Mouse (Mus musculus): ENCODE measurements around the gene Timm44. TPM values are rescaled to one million over a fixed set of nuclear protein-coding genes. Genes with fewer than 3 reads are reported as not detected.

The Timm44 gene
- total and polyA plus RNA-seq, 2 experiments from 2014 or later, result 46.7 to 64.8 TPM

- H3K4me3 ChIP-seq (ENCODE audit: low read length), result peak overlapping the region; percentile 43
- no peak overlapping the region; the same call in 1 of the 2 replicates for H3K9ac ChIP-seq (replicated peaks; ENCODE audit: low read length)
- H3K27me3 ChIP-seq (ENCODE audit: insufficient read depth, low read length), result no peaks in the 10 kb centered on the region
- DNase-seq (ENCODE audit: low spot score) (peak; percentile 35), ATAC-seq (0 out of 2 replicates have a peak, but pooled peaks have one; percentile 1)
- no peak for TF ChIP-seq CTCF (IDR thresholded peaks at IDR 0.05; ENCODE audit: low read depth)
- H3K9me3 ChIP-seq (ENCODE audit: low read length), result no peaks in the 10 kb centered on the region
- H3K4me2 ChIP-seq (ENCODE audit: low read depth, low read length), result peak overlapping the region; percentile 86
- H3K36me3 ChIP-seq (ENCODE audit: insufficient read depth, low read length), result peaks cover 7% of the 10 kb centered on the region; the same call in 1 of the 2 replicates
- WGBS, result 18% methylated on average over 33 of the region's 33 CpGs
- peaks cover 22% of the 10 kb centered on the region for H3K4me1 ChIP-seq (ENCODE audit: insufficient read depth, low read length)
- H3K27ac ChIP-seq, result peak overlapping the region; percentile 49; the same call in 1 of the 2 replicates
These were observed 61.4 kb downstream of the Timm44 start for GRCm38 (mm10) chr8:4214006-4214980.

GRCm38 (mm10) chr8:4213210-4214005 is 62.3 kb downstream of the Timm44 start:
- peak overlapping the region; percentile 50 for H3K9ac ChIP-seq (replicated peaks; ENCODE audit: low read length)
- DNase-seq (ENCODE audit: low spot score) (peak; percentile 60), ATAC-seq (peak; percentile 4; the same call in 1 of the 2 replicates)
- peak overlapping the region; percentile 49 for H3K27ac ChIP-seq
- WGBS, result 7% methylated on average over 18 of the region's 18 CpGs
- H3K36me3 ChIP-seq (ENCODE audit: insufficient read depth, low read length), result peaks cover 7% of the 10 kb centered on the region; the same call in 1 of the 2 replicates
- no peaks in the 10 kb centered on the region for H3K9me3 ChIP-seq (ENCODE audit: low read length)
- H3K4me2 ChIP-seq (ENCODE audit: low read depth, low read length), result peak overlapping the region; percentile 86
- TF ChIP-seq CTCF (IDR thresholded peaks at IDR 0.05; ENCODE audit: low read depth), result no peak
- peaks cover 22% of the 10 kb centered on the region for H3K4me1 ChIP-seq (ENCODE audit: insufficient read depth, low read length)
- peak overlapping the region; percentile 43 for H3K4me3 ChIP-seq (ENCODE audit: low read length)
- H3K27me3 ChIP-seq (ENCODE audit: insufficient read depth, low read length), result no peaks in the 10 kb centered on the region

GRCm38 (mm10) chr8:4212809-4213209 is 62.9 kb downstream of the Timm44 start:
- 2% methylated on average over 25 of the region's 25 CpGs for WGBS
- peak; percentile 52 for DNase-seq (ENCODE audit: low spot score)
- peak; percentile 3; the same call in 1 of the 2 replicates for ATAC-seq
- H3K27ac ChIP-seq, result peak overlapping the region; percentile 49
- H3K9ac ChIP-seq (replicated peaks; ENCODE audit: low read length), result peak overlapping the region; percentile 50
- peaks cover 7% of the 10 kb centered on the region; the same call in 1 of the 2 replicates for H3K36me3 ChIP-seq (ENCODE audit: insufficient read depth, low read length)
- H3K4me1 ChIP-seq (ENCODE audit: insufficient read depth, low read length), result peaks cover 22% of the 10 kb centered on the region
- H3K4me2 ChIP-seq (ENCODE audit: low read depth, low read length), result peak overlapping the region; percentile 86
- H3K27me3 ChIP-seq (ENCODE audit: insufficient read depth, low read length), result no peaks in the 10 kb centered on the region
- no peaks in the 10 kb centered on the region for H3K9me3 ChIP-seq (ENCODE audit: low read length)
- no peak for TF ChIP-seq CTCF (IDR thresholded peaks at IDR 0.05; ENCODE audit: low read depth)
- H3K4me3 ChIP-seq (ENCODE audit: low read length), result peak overlapping the region; percentile 43

- Histone ChIP-seq H3K36me3 (ENCODE audit: insufficient read depth, low read length) (peaks cover 7% of the 10 kb centered on the region; the same call in 1 of the 2 replicates), H3K4me3 (ENCODE audit: low read length) (no peak overlapping the region), H3K4me2 (ENCODE audit: low read depth, low read length) (no peak overlapping the region), H3K9me3 (ENCODE audit: low read length) (no peaks in the 10 kb centered on the region), H3K27me3 (ENCODE audit: insufficient read depth, low read length) (no peaks in the 10 kb centered on the region), H3K4me1 (ENCODE audit: insufficient read depth, low read length) (peaks cover 22% of the 10 kb centered on the region), H3K9ac (replicated peaks; ENCODE audit: low read length) (no peak overlapping the region), H3K27ac (no peak overlapping the region)
- peak; percentile 31; the same call in 1 of the 2 replicates for TF ChIP-seq CTCF (IDR thresholded peaks at IDR 0.05; ENCODE audit: low read depth)
- ATAC-seq (no peak), DNase-seq (ENCODE audit: low spot score) (peak; percentile 32)
- WGBS, result 64% methylated on average over 6 of the region's 6 CpGs
These were observed 64.6 kb downstream of the Timm44 start for GRCm38 (mm10) chr8:4211097-4211496.

Other genes with a start within 250 kb of the Timm44 start
- 0.40 TPM in 1 of 2 replicates, not detected in the other for gene Cd209f, start 170.1 kb downstream of the Timm44 start, total RNA-seq (2014; rRNA removed)
- 0.35 and 1.3 TPM in 2 replicates for gene Cd209f, start 170.1 kb downstream of the Timm44 start, polyA plus RNA-seq (2015; fragmentation: Nextera tagmentation; extraction: Ambion mirVana)
- not detected in 2 replicates for gene Cd209g, start 141.8 kb downstream of the Timm44 start, total RNA-seq (2014; rRNA removed)
- gene Cd209g, start 141.8 kb downstream of the Timm44 start, polyA plus RNA-seq (2015; fragmentation: Nextera tagmentation; extraction: Ambion mirVana), result 0.04 and 0.19 TPM in 2 replicates
- gene Evi5l, start 109.3 kb downstream of the Timm44 start, total RNA-seq (2014; rRNA removed), result 221 and 229 TPM in 2 replicates
- 92.0 and 98.3 TPM in 2 replicates for gene Evi5l, start 109.3 kb downstream of the Timm44 start, polyA plus RNA-seq (2015; fragmentation: Nextera tagmentation; extraction: Ambion mirVana)
- 11.5 and 32.4 TPM in 2 replicates for gene Prr36, start 58.5 kb downstream of the Timm44 start, total RNA-seq (2014; rRNA removed)
- 21.3 and 24.8 TPM in 2 replicates for gene Prr36, start 58.5 kb downstream of the Timm44 start, polyA plus RNA-seq (2015; fragmentation: Nextera tagmentation; extraction: Ambion mirVana)
- not detected in 2 replicates for gene Lrrc8e, start 49.1 kb downstream of the Timm44 start, total RNA-seq (2014; rRNA removed)
- gene Lrrc8e, start 49.1 kb downstream of the Timm44 start, polyA plus RNA-seq (2015; fragmentation: Nextera tagmentation; extraction: Ambion mirVana), result not detected in 2 replicates
- gene Map2k7, start 37.2 kb downstream of the Timm44 start, total RNA-seq (2014; rRNA removed), result 30.8 and 39.7 TPM in 2 replicates
- 24.7 and 27.7 TPM in 2 replicates for gene Map2k7, start 37.2 kb downstream of the Timm44 start, polyA plus RNA-seq (2015; fragmentation: Nextera tagmentation; extraction: Ambion mirVana)
- not detected in 2 replicates for gene Gm49320, start 37.0 kb downstream of the Timm44 start, total RNA-seq (2014; rRNA removed)
- gene Gm49320, start 37.0 kb downstream of the Timm44 start, polyA plus RNA-seq (2015; fragmentation: Nextera tagmentation; extraction: Ambion mirVana), result 0.25 and 0.74 TPM in 2 replicates
- 9.0 and 15.5 TPM in 2 replicates for gene Tgfbr3l, start 27.7 kb downstream of the Timm44 start, total RNA-seq (2014; rRNA removed)
- 3.7 TPM in 2 replicates for gene Tgfbr3l, start 27.7 kb downstream of the Timm44 start, polyA plus RNA-seq (2015; fragmentation: Nextera tagmentation; extraction: Ambion mirVana)
- gene Snapc2, start 22.8 kb downstream of the Timm44 start, total RNA-seq (2014; rRNA removed), result 89.6 and 91.3 TPM in 2 replicates
- 63.4 and 65.3 TPM in 2 replicates for gene Snapc2, start 22.8 kb downstream of the Timm44 start, polyA plus RNA-seq (2015; fragmentation: Nextera tagmentation; extraction: Ambion mirVana)
- 99.4 and 109 TPM in 2 replicates for gene Ctxn1, start 16.6 kb downstream of the Timm44 start, total RNA-seq (2014; rRNA removed)
- 224 and 240 TPM in 2 replicates for gene Ctxn1, start 16.6 kb downstream of the Timm44 start, polyA plus RNA-seq (2015; fragmentation: Nextera tagmentation; extraction: Ambion mirVana)
- 5.9 and 6.1 TPM in 2 replicates for gene Ccl25, start 49.3 kb upstream of the Timm44 start, total RNA-seq (2014; rRNA removed)
- 17.2 and 17.9 TPM in 2 replicates for gene Ccl25, start 49.3 kb upstream of the Timm44 start, polyA plus RNA-seq (2015; fragmentation: Nextera tagmentation; extraction: Ambion mirVana)
- gene Elavl1, start 49.5 kb upstream of the Timm44 start, total RNA-seq (2014; rRNA removed), result 56.2 and 61.0 TPM in 2 replicates
- gene Elavl1, start 49.5 kb upstream of the Timm44 start, polyA plus RNA-seq (2015; fragmentation: Nextera tagmentation; extraction: Ambion mirVana), result 64.6 and 68.4 TPM in 2 replicates
- gene Cers4, start 217.1 kb upstream of the Timm44 start, total RNA-seq (2014; rRNA removed), result 45.3 and 63.0 TPM in 2 replicates
- 50.9 and 52.4 TPM in 2 replicates for gene Cers4, start 217.1 kb upstream of the Timm44 start, polyA plus RNA-seq (2015; fragmentation: Nextera tagmentation; extraction: Ambion mirVana)

Data from hindbrain, postnatal 0 days (tissue).